Mouse (Mus musculus) bone marrow macrophage, adult 2 months (primary cell): ENCODE results near the gene Omt2a.

Experiments
- CTCF ChIP-seq: IDR thresholded peaks from 2 replicates; pipeline ENCODE4 v1.5.1; 2012; ENCODE audit warnings: low read depth, mild to moderate bottlenecking, low read length, moderate library complexity
- POLR2A ChIP-seq: IDR thresholded peaks from 2 replicates; pipeline ENCODE4 v1.6.1; 2012; ENCODE audit warnings: mild to moderate bottlenecking, low read depth, low read length, borderline replicate concordance

GRCm38 (mm10) chr9:78359750-78360483, 45.3 kb upstream of the Omt2a start:
- no peak for TF ChIP-seq CTCF
- TF ChIP-seq POLR2A, result no peak
